Mouse (Mus musculus) heart, embryonic 16.5 days (tissue): ENCODE data around the gene Cenpa. TPM values are rescaled to one million over a fixed set of nuclear protein-coding genes. Genes with fewer than 3 reads are reported as not detected.

ENCODE experiments used
- ATAC-seq: fragments of 200-750 bp; cut with Nextera tagmentation; replicated peaks from 2 replicates; pipeline ENCODE4 v1.8.0; 2017; ENCODE audit warnings: moderate number of reproducible peaks; ENCODE audit not compliant: insufficient read depth, low FRiP score; ENCODE audit errors: extremely low read depth
- H3K27ac ChIP-seq: fragments of 300-500 bp; sonication (generic); 2 replicates; pipeline ENCODE4 v1.5.1; 2014; ENCODE audit warnings: mild to moderate bottlenecking, low read length, control low read depth, moderate library complexity
- H3K27me3 ChIP-seq: fragments of 300-500 bp; sonication (generic); 2 replicates; pipeline ENCODE4 v1.6.1; 2014; ENCODE audit warnings: low read length, mixed read lengths; ENCODE audit not compliant: control insufficient read depth, insufficient read depth
- H3K36me3 ChIP-seq: fragments of 300-500 bp; sonication (generic); 2 replicates; pipeline ENCODE4 v1.6.1; 2014; ENCODE audit not compliant: control insufficient read depth, insufficient read depth
- H3K4me1 ChIP-seq: fragments of 300-500 bp; sonication (generic); 2 replicates; pipeline ENCODE4 v1.6.1; 2014; ENCODE audit warnings: low read length, mixed read lengths; ENCODE audit not compliant: control insufficient read depth, insufficient read depth
- H3K4me2 ChIP-seq: fragments of 300-500 bp; sonication (generic); 2 replicates; pipeline ENCODE4 v1.6.1; 2014; ENCODE audit warnings: low read depth, mild to moderate bottlenecking, control low read depth, low read length
- H3K4me3 ChIP-seq: fragments of 300-500 bp; sonication (generic); 2 replicates; pipeline ENCODE4 v1.5.1; 2014; ENCODE audit warnings: mild to moderate bottlenecking, control low read depth, low read length
- H3K9ac ChIP-seq: fragments of 300-500 bp; sonication (generic); 2 replicates; pipeline ENCODE4 v1.6.1; 2014; ENCODE audit warnings: low read length, control low read depth
- H3K9me3 ChIP-seq: fragments of 300-500 bp; sonication (generic); replicated peaks from 2 replicates; pipeline ENCODE4 v1.6.1; 2016; ENCODE audit warnings: low read length; ENCODE audit not compliant: control insufficient read depth
- WGBS: fragments of 180-500 bp; shearing (Covaris S2); extraction: QIAGEN DNeasy Blood & Tissue Kit; methylation state at CpG from one replicate; pipeline ENCODE4 v1.1.7; 2014; 5-methylcytosine and 5-hydroxymethylcytosine counted together
- polyA plus RNA-seq: library from polyadenylated mRNA; unstranded; fragments of >200 nt; fragmentation: Nextera tagmentation; extraction: Ambion mirVana; gene quantifications from 2 replicates; pipeline ENCODE4 v1.2.1, GENCODE M21; 2015

The Cenpa gene
- polyA plus RNA-seq, 1 experiment from 2014 or later = 210 TPM

- no peak for ATAC-seq
- peak overlapping the region; percentile 57 for H3K4me2 ChIP-seq
- H3K27me3 ChIP-seq = peaks cover 19% of the 10 kb centered on the region
- peak overlapping the region; percentile 35 for H3K9ac ChIP-seq
- peaks cover 24% of the 10 kb centered on the region for H3K4me1 ChIP-seq
- H3K27ac ChIP-seq = no peak overlapping the region
- H3K36me3 ChIP-seq = no peaks in the 10 kb centered on the region
- peak overlapping the region; percentile 33 for H3K4me3 ChIP-seq
- 13% methylated on average over 69 of the region's 69 CpGs for WGBS
- H3K9me3 ChIP-seq = no peaks in the 10 kb centered on the region
Observed at GRCm38 (mm10) chr5:30622177-30622840, 44.3 kb upstream of the Cenpa start.

- 29% methylated on average over 10 of the region's 10 CpGs for WGBS
Observed at GRCm38 (mm10) chr5:30622841-30623185, 43.8 kb upstream of the Cenpa start.

GRCm38 (mm10) chr5:30623380-30623779 lies 43.2 kb upstream of the Cenpa start:
- Histone ChIP-seq H3K27me3 (peaks cover 19% of the 10 kb centered on the region), H3K9ac (no peak overlapping the region), H3K4me3 (no peak overlapping the region), H3K4me1 (peaks cover 14% of the 10 kb centered on the region), H3K36me3 (no peaks in the 10 kb centered on the region), H3K9me3 (no peaks in the 10 kb centered on the region), H3K4me2 (no peak overlapping the region), H3K27ac (no peak overlapping the region)
- no peak for ATAC-seq
- WGBS = 67% methylated on average over 2 of the region's 2 CpGs

More at GRCm38 (mm10) chr5:30622841-30623185, 43.8 kb upstream of the Cenpa start:
- H3K9ac ChIP-seq = peak overlapping the region; percentile 35
- H3K4me3 ChIP-seq = peak overlapping the region; percentile 33
- H3K9me3 ChIP-seq = no peaks in the 10 kb centered on the region
- peaks cover 20% of the 10 kb centered on the region for H3K4me1 ChIP-seq
- no peak overlapping the region for H3K27ac ChIP-seq
- H3K27me3 ChIP-seq = peaks cover 19% of the 10 kb centered on the region
- peak overlapping the region; percentile 57 for H3K4me2 ChIP-seq
- H3K36me3 ChIP-seq = no peaks in the 10 kb centered on the region
- no peak for ATAC-seq

- Histone ChIP-seq H3K4me1 (peaks cover 12% of the 10 kb centered on the region; the same call in 1 of the 2 replicates), H3K9ac (no peak overlapping the region), H3K27me3 (peaks cover 19% of the 10 kb centered on the region), H3K27ac (no peak overlapping the region), H3K36me3 (no peaks in the 10 kb centered on the region), H3K4me3 (no peak overlapping the region), H3K9me3 (no peaks in the 10 kb centered on the region), H3K4me2 (no peak overlapping the region)
- WGBS = 60% methylated on average over 1 of the region's 1 CpGs
- ATAC-seq = no peak
Observed at GRCm38 (mm10) chr5:30624311-30624710, 42.3 kb upstream of the Cenpa start.

GRCm38 (mm10) chr5:30624908-30625307 lies 41.7 kb upstream of the Cenpa start:
- Histone ChIP-seq H3K27ac (no peak overlapping the region), H3K4me1 (peaks cover 12% of the 10 kb centered on the region; the same call in 1 of the 2 replicates), H3K4me2 (no peak overlapping the region), H3K9me3 (no peaks in the 10 kb centered on the region), H3K27me3 (peaks cover 19% of the 10 kb centered on the region), H3K36me3 (no peaks in the 10 kb centered on the region), H3K4me3 (no peak overlapping the region), H3K9ac (no peak overlapping the region)
- ATAC-seq = no peak
- 42% methylated on average over 4 of the region's 4 CpGs for WGBS

GRCm38 (mm10) chr5:30625379-30625778 lies 41.2 kb upstream of the Cenpa start:
- no peak overlapping the region for H3K4me2 ChIP-seq
- H3K27ac ChIP-seq = no peak overlapping the region
- H3K4me3 ChIP-seq = no peak overlapping the region
- peaks cover 19% of the 10 kb centered on the region for H3K27me3 ChIP-seq
- no peaks in the 10 kb centered on the region for H3K9me3 ChIP-seq
- peaks cover 12% of the 10 kb centered on the region; the same call in 1 of the 2 replicates for H3K4me1 ChIP-seq
- no peak overlapping the region for H3K9ac ChIP-seq
- no peaks in the 10 kb centered on the region for H3K36me3 ChIP-seq
- no peak for ATAC-seq
- 65% methylated on average over 3 of the region's 3 CpGs for WGBS

- WGBS = 75% methylated on average over 8 of the region's 8 CpGs
- peak overlapping the region; percentile 41; the same call in 1 of the 2 replicates for H3K27ac ChIP-seq
- H3K4me1 ChIP-seq = peaks cover 12% of the 10 kb centered on the region; the same call in 1 of the 2 replicates
- no peak for ATAC-seq
- no peaks in the 10 kb centered on the region for H3K36me3 ChIP-seq
- peaks cover 11% of the 10 kb centered on the region for H3K27me3 ChIP-seq
- no peak overlapping the region for H3K9ac ChIP-seq
- H3K4me2 ChIP-seq = no peak overlapping the region
- H3K9me3 ChIP-seq = no peaks in the 10 kb centered on the region
- no peak overlapping the region for H3K4me3 ChIP-seq
Observed at GRCm38 (mm10) chr5:30626331-30627105, 40.1 kb upstream of the Cenpa start.

GRCm38 (mm10) chr5:30628511-30628910 lies 38.1 kb upstream of the Cenpa start:
- peaks cover 8% of the 10 kb centered on the region; the same call in 1 of the 2 replicates for H3K4me1 ChIP-seq
- no peaks in the 10 kb centered on the region for H3K36me3 ChIP-seq
- H3K4me2 ChIP-seq = no peak overlapping the region
- no peak for ATAC-seq
- no peak overlapping the region for H3K27ac ChIP-seq
- no peak overlapping the region for H3K9ac ChIP-seq
- no peaks in the 10 kb centered on the region for H3K9me3 ChIP-seq
- WGBS = 77% methylated on average over 3 of the region's 3 CpGs
- H3K27me3 ChIP-seq = peaks cover 4% of the 10 kb centered on the region; the same call in 1 of the 2 replicates
- no peak overlapping the region for H3K4me3 ChIP-seq

GRCm38 (mm10) chr5:30630401-30630800 lies 36.2 kb upstream of the Cenpa start:
- WGBS = 52% methylated on average over 6 of the region's 6 CpGs

More at GRCm38 (mm10) chr5:30630401-30630800, 36.2 kb upstream of the Cenpa start:
- H3K27me3 ChIP-seq = peaks cover 2% of the 10 kb centered on the region; the same call in 1 of the 2 replicates
- peaks cover 8% of the 10 kb centered on the region; the same call in 1 of the 2 replicates for H3K4me1 ChIP-seq
- no peak overlapping the region for H3K27ac ChIP-seq
- no peaks in the 10 kb centered on the region for H3K36me3 ChIP-seq
- H3K4me2 ChIP-seq = no peak overlapping the region
- no peak overlapping the region for H3K9ac ChIP-seq
- H3K9me3 ChIP-seq = no peaks in the 10 kb centered on the region
- ATAC-seq = no peak
- no peak overlapping the region for H3K4me3 ChIP-seq
